Mouse (Mus musculus) MN1 (cell line): ENCODE measurements around the gene Nt5c2.
"Not testable (repeated sequence)": the region's sequence is repeated elsewhere in the genome, so short reads cannot be mapped to it uniquely, and the experiment has no call there.

Source experiments
- DNase-seq: peaks from one replicate; pipeline ENCODE4 v3.0.0-alpha.2; 2016; ENCODE audit warnings: low spot score

Gene Nt5c2

GRCm38 (mm10) chr19:47016487-47016886 is 1.5 kb upstream of the Nt5c2 start:
- peak; percentile 36 for DNase-seq

GRCm38 (mm10) chr19:47015965-47016364 is 1.0 kb upstream of the Nt5c2 start:
- no peak for DNase-seq

GRCm38 (mm10) chr19:47015396-47015795 is 443 bp upstream of the Nt5c2 start:
- no peak for DNase-seq

GRCm38 (mm10) chr19:47014159-47014446 is 850 bp downstream of the Nt5c2 start:
- no peak for DNase-seq

GRCm38 (mm10) chr19:47013340-47014158 is 1.4 kb downstream of the Nt5c2 start:
- peak; percentile 57 for DNase-seq

GRCm38 (mm10) chr19:47012521-47013130 is 2.3 kb downstream of the Nt5c2 start:
- no peak for DNase-seq

GRCm38 (mm10) chr19:47009943-47010342 is 5.0 kb downstream of the Nt5c2 start:
- no peak for DNase-seq

GRCm38 (mm10) chr19:47009420-47009819 is 5.5 kb downstream of the Nt5c2 start:
- DNase-seq = no peak

GRCm38 (mm10) chr19:47006321-47006720 is 8.6 kb downstream of the Nt5c2 start:
- no peak for DNase-seq

- no peak for DNase-seq
Observed at GRCm38 (mm10) chr19:47005873-47006272, 9.1 kb downstream of the Nt5c2 start.

GRCm38 (mm10) chr19:47003742-47004511 is 11.0 kb downstream of the Nt5c2 start:
- no peak for DNase-seq

GRCm38 (mm10) chr19:47000357-47000756 is 14.6 kb downstream of the Nt5c2 start:
- not testable (repeated sequence) for DNase-seq

GRCm38 (mm10) chr19:46999753-47000152 is 15.2 kb downstream of the Nt5c2 start:
- no peak for DNase-seq

- DNase-seq = no peak
Observed at GRCm38 (mm10) chr19:46998953-46999352, 16.0 kb downstream of the Nt5c2 start.

- DNase-seq = no peak
Observed at GRCm38 (mm10) chr19:46998168-46998870, 16.6 kb downstream of the Nt5c2 start.

- no peak for DNase-seq
Observed at GRCm38 (mm10) chr19:46996095-46996494, 18.9 kb downstream of the Nt5c2 start.

- DNase-seq = not testable (repeated sequence)
Observed at GRCm38 (mm10) chr19:46992329-46992728, 22.6 kb downstream of the Nt5c2 start.

- peak; percentile 83 for DNase-seq
Observed at GRCm38 (mm10) chr19:46991145-46991544, 23.8 kb downstream of the Nt5c2 start.

- not testable (repeated sequence) for DNase-seq
Observed at GRCm38 (mm10) chr19:46990625-46991024, 24.3 kb downstream of the Nt5c2 start.

GRCm38 (mm10) chr19:46990153-46990518 is 24.8 kb downstream of the Nt5c2 start:
- DNase-seq = no peak

- no peak for DNase-seq
Observed at GRCm38 (mm10) chr19:46989479-46990152, 25.3 kb downstream of the Nt5c2 start.
